Mouse (Mus musculus) liver, embryonic 14.5 days (tissue): ENCODE data around the gene Tpm3.

ENCODE experiments used
- CTCF ChIP-seq: IDR thresholded peaks from 2 replicates; pipeline ENCODE4 v1.5.1; 2016; ENCODE audit warnings: antibody characterized with exemption, low read depth, control low read depth
- EP300 ChIP-seq: IDR thresholded peaks from 2 replicates; pipeline ENCODE4 v1.6.1; 2016; ENCODE audit warnings: antibody characterized with exemption, low read depth

DNA sequence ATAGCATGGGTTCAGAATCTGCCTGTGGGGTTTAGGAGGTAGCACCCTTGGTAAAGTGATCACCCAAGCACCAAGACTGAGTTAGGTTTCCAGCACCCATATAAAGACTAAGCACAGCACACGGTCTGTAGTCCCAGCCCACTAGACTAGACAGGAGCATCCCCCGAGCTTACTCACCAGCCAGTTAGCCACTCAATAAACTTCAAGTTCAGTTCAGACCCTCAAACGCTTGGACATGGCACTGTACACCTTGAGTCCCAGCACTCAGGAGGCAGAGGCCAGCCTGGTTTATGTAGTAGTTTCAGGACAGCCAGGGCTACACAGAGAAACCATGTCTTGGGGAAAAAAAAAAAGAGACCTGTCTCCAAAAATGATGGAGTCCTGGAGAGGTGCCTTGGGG lies 28.6 kb downstream of the Tpm3 start:
- TF ChIP-seq CTCF (no peak), EP300 (no peak)
